In the genomic region with DNA sequence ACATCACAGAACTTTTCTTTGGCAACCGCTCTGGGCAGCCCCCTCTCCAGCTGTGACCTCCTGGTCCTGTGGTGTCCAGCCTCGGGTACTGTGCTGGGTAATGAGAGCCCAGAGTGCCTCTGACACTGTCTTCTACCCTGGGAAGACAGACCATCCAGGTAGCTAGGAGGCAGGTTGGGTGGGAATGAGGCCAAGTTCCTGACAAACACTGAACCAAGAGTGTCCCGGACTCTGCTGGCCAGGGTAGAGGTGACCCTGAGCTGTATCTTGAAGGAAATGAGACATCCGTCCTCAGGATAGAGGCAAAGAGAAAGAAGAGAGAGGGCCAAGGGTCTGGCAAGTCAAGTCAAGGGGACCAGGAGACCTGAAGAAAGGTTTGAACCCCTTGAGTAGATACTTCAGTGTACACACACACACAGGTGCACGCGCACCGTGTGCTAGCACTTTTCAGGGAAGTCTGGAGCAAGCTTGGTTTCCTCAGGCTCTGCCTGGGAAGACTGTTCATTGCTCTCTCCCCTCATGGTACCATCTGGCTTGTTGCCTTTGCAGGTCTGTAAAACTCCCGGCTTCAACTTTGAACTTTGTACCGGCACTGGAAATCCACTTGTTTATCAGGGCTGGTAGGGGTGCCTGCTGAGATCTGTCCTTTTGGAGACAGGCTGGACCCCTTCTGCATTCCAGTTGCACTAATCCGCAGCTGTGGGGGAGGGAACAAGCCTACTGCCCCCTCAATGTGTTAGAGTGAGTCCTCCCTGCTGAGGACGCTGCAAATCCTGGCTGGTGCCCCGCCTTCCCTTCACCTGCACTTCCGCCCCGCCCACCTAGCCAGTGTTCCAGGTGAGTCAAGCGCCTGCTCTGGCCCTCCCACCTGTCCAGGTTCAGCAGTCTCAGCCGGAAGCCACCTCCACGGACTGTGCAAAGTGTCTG, we compare ENCODE assay signal across 11 mouse cellular contexts. TPM values are rescaled to one million over a fixed set of nuclear protein-coding genes. Genes with fewer than 3 reads are reported as not detected.
A peak's percentile ranks its signal among the peaks of the same experiment; 100 is the strongest.
DNase-seq lines count a peak whose midpoint lies in the region; ATAC-seq and TF ChIP-seq lines count a peak whose summit lies in the region.
"Had no signal": no experiment of that assay in that cellular context is flagged by ENCODE, and none has a peak within 500 bp of the region (broad histone marks: within the 10 kb centered on the region; RNA-seq: fewer than 3 reads in every experiment).

TSS of gene 2610528J11Rik (plus strand) at position 592 of the 927 bp plus-strand sequence.

- no peak for DNase-seq in limb, embryonic 10.5 days (ENCODE audit: low spot score)
- DNase-seq in kidney, adult 2 months, result peak; percentile 94
- DNase-seq in liver, embryonic 14.5 days (ENCODE audit: low read depth in 3 of 3, low spot score in 3 of 3), result peak in 1 of 3 experiments; percentile 20
- DNase-seq in urinary bladder, adult 2 months (ENCODE audit: low spot score), result peak; percentile 51
- no peak for DNase-seq in gastrocnemius, postnatal 4 days (ENCODE audit: low spot score in 2 of 2)
- DNase-seq in heart, postnatal 14 days, result no peak
- no peak for DNase-seq in heart, adult 9 months (ENCODE audit: low spot score in 2 of 2)
- DNase-seq: adrenal gland, postnatal 25 days had no signal

- no peak within 1 kb of the TSS for H3K9ac ChIP-seq in limb, embryonic 12.5 days (replicated peaks)
- no peak within 1 kb of the TSS for H3K9ac ChIP-seq in liver, embryonic 14.5 days (replicated peaks)

- no peak for TF ChIP-seq EP300 in liver, embryonic 14.5 days (IDR thresholded peaks at IDR 0.05; ENCODE audit: low read depth)

- 45% methylated on average over 17 of the region's 17 CpGs for WGBS in limb, embryonic 12.5 days
- 45% methylated on average over 17 of the region's 17 CpGs for WGBS in limb, embryonic 10.5 days
- 24% methylated on average over 17 of the region's 17 CpGs for WGBS in kidney, adult 2 months
- 53% methylated on average over 17 of the region's 17 CpGs for WGBS in liver, embryonic 14.5 days (ENCODE audit: insufficient replicate concordance)

- TF ChIP-seq CTCF in kidney, adult 2 months (conservative IDR thresholded peaks at IDR 0.05; ENCODE audit: insufficient read depth, insufficient read length, low read depth, low read length), result no peak
- TF ChIP-seq CTCF in liver, embryonic 14.5 days (IDR thresholded peaks at IDR 0.05; ENCODE audit: low read depth), result no peak

- 0 out of 2 replicates have a peak, but pooled peaks cover 7% of the 10 kb centered on the region for H3K4me1 ChIP-seq in limb, embryonic 12.5 days (replicated peaks)
- peaks cover 6% of the 10 kb centered on the region for H3K4me1 ChIP-seq in limb, embryonic 10.5 days
- H3K4me1 ChIP-seq in kidney, adult 2 months (ENCODE audit: control insufficient read depth, insufficient read depth, low read length), result peaks cover 5% of the 10 kb centered on the region
- H3K4me1 ChIP-seq in liver, embryonic 14.5 days (replicated peaks; ENCODE audit: control insufficient read depth in 2 of 2, insufficient read depth in 2 of 2, low read length in 1 of 2), result peaks cover 0 to 4% of the 10 kb centered on the region in 2 experiments; a peak in 2 of 4 replicates

- H3K27me3 ChIP-seq in limb, embryonic 12.5 days, result 0 out of 2 replicates have a peak, but pooled peaks cover 7% of the 10 kb centered on the region
- peaks cover 6% of the 10 kb centered on the region; the same call in 1 of the 2 replicates for H3K27me3 ChIP-seq in limb, embryonic 10.5 days (ENCODE audit: low read depth, poor library complexity, severe bottlenecking)
- H3K27me3 ChIP-seq in kidney, adult 2 months (replicated peaks; ENCODE audit: control insufficient read depth, insufficient read depth, low read length), result no peaks in the 10 kb centered on the region
- no peaks in the 10 kb centered on the region for H3K27me3 ChIP-seq in liver, embryonic 14.5 days (ENCODE audit: control insufficient read depth, insufficient read depth, low read length)

- TF ChIP-seq POLR2A in kidney, adult 2 months (IDR thresholded peaks at IDR 0.05; ENCODE audit: low read depth, low read length), result no peak

- H3K27ac ChIP-seq in limb, embryonic 12.5 days, result no peak within 1 kb of the TSS
- no peak within 1 kb of the TSS for H3K27ac ChIP-seq in limb, embryonic 10.5 days
- peak within 1 kb of the TSS; percentile 98 for H3K27ac ChIP-seq in kidney, adult 2 months (ENCODE audit: insufficient read depth, low read depth, low read length)
- H3K27ac ChIP-seq in liver, embryonic 14.5 days, result no peak within 1 kb of the TSS

- H3K36me3 ChIP-seq in limb, embryonic 12.5 days, result no peaks in the 10 kb centered on the region
- no peaks in the 10 kb centered on the region for H3K36me3 ChIP-seq in limb, embryonic 10.5 days
- H3K36me3 ChIP-seq in kidney, adult 2 months (ENCODE audit: control insufficient read depth, insufficient read depth, low read length), result no peaks in the 10 kb centered on the region; the same call in 1 of the 2 replicates
- no peaks in the 10 kb centered on the region for H3K36me3 ChIP-seq in liver, embryonic 14.5 days (replicated peaks; ENCODE audit: control insufficient read depth, insufficient read depth, low read depth)

- peak within 1 kb of the TSS; percentile 7; the same call in 1 of the 2 replicates for H3K4me2 ChIP-seq in limb, embryonic 12.5 days
- peak within 1 kb of the TSS; percentile 31 for H3K4me2 ChIP-seq in liver, embryonic 14.5 days (ENCODE audit: low read depth)
- H3K4me2 ChIP-seq: heart, embryonic 11.5 days had no signal

- no peak within 1 kb of the TSS for H3K4me3 ChIP-seq in limb, embryonic 12.5 days (replicated peaks)
- no peak within 1 kb of the TSS for H3K4me3 ChIP-seq in limb, embryonic 10.5 days
- peak within 1 kb of the TSS; percentile 81 for H3K4me3 ChIP-seq in kidney, adult 2 months (ENCODE audit: insufficient read depth, low read depth, low read length)
- H3K4me3 ChIP-seq in liver, embryonic 14.5 days (ENCODE audit: insufficient read depth in 1 of 2, low read depth in 2 of 2, low read length in 2 of 2), result peak within 1 kb of the TSS; percentile 10 to 16; a peak in 2 of 4 replicates

- intact Hi-C loops in heart, postnatal 14 days (cut with DNase I), result no loop called here

- no peaks in the 10 kb centered on the region for H3K9me3 ChIP-seq in limb, embryonic 12.5 days
- H3K9me3 ChIP-seq in limb, embryonic 10.5 days (replicated peaks), result no peaks in the 10 kb centered on the region
- no peaks in the 10 kb centered on the region for H3K9me3 ChIP-seq in liver, embryonic 14.5 days (ENCODE audit: control insufficient read depth, low read length)

- no peak for ATAC-seq in limb, embryonic 12.5 days (ENCODE audit: insufficient number of reproducible peaks, insufficient read depth, low FRiP score, low TSS enrichment, low read depth)
- ATAC-seq in liver, embryonic 14.5 days (ENCODE audit: insufficient read depth), result peak; percentile 43; the same call in 1 of the 2 replicates

RNA-seq across cellular contexts. Expression of gene 2610528J11Rik, which starts in this region (rescaled TPM):
- 0.73 and 1.6 TPM in 2 replicates for polyA plus RNA-seq in limb, embryonic 12.5 days (2016; fragmentation: Nextera tagmentation; extraction: Ambion mirVana)
- polyA plus RNA-seq in limb, embryonic 10.5 days (2016; fragmentation: Nextera tagmentation; extraction: Ambion mirVana), result 0.78 and 1.2 TPM in 2 replicates
- polyA plus RNA-seq in kidney, adult 2 months (2012; rRNA removed), result 166 and 182 TPM in 2 replicates
- polyA plus RNA-seq in liver, embryonic 14.5 days (2012; rRNA removed), result 4.8 and 6.3 TPM in 2 replicates
- 6.4 and 6.9 TPM in 2 replicates for polyA plus RNA-seq in liver, embryonic 14.5 days (2014; fragmentation: Nextera tagmentation; extraction: Ambion mirVana)
- 11.7 and 15.8 TPM in 2 replicates for polyA plus RNA-seq in urinary bladder, adult 2 months (2012; rRNA removed)
- not detected for total RNA-seq in gastrocnemius, postnatal 4 days (2021)
- total RNA-seq in heart, postnatal 14 days (2021), result not detected
- total RNA-seq: adrenal gland, postnatal 25 days; neutrophil, adult 5-6 weeks had no signal

Comparison
In these comparisons a context has a peak if more than half of its experiments do, and no peak if none do; other contexts are left out.
1. H3K4me3 ChIP-seq: peak in kidney, adult 2 months (single experiment) and liver, embryonic 14.5 days (2 of 2); none in limb, embryonic 12.5 days (single experiment) and limb, embryonic 10.5 days (single experiment).
2. DNase-seq: peak in kidney, adult 2 months (single experiment) and urinary bladder, adult 2 months (single experiment); none in limb, embryonic 10.5 days (single experiment), gastrocnemius, postnatal 4 days (0 of 2), heart, postnatal 14 days (0 of 2) and heart, adult 9 months (0 of 2).